Mouse (Mus musculus) regulatory T cell (primary cell): ENCODE data around the gene Kcp.

Source experiments
- in situ Hi-C: fragments of 300-600 bp; cut with MboI, MseI; formaldehyde crosslinking; loops from one replicate; pipeline ENCODE4 v1.15.1; 2025; ENCODE audit warnings: high pct_unique_total_duplicates

Gene Kcp

GRCm38 (mm10) chr6:29463388-29463787 lies 44.4 kb downstream of the Kcp start:
- in situ Hi-C loops, result no loop called here

- in situ Hi-C loops, result no loop called here
Observed at GRCm38 (mm10) chr6:29461502-29461901, 46.2 kb downstream of the Kcp start.

GRCm38 (mm10) chr6:29450667-29451066 lies 57.1 kb downstream of the Kcp start:
- in situ Hi-C loops, result no loop called here

GRCm38 (mm10) chr6:29449858-29450257 lies 57.9 kb downstream of the Kcp start:
- in situ Hi-C loops, result loop anchor here (5.0 kb wide), 1 partner anchor 197 kb away; no protein-coding TSS in a partner anchor

- in situ Hi-C loops, result loop anchor here (5.0 kb wide), 1 partner anchor 202 kb away; no protein-coding TSS in a partner anchor
Observed at GRCm38 (mm10) chr6:29445354-29445753, 62.4 kb downstream of the Kcp start.

GRCm38 (mm10) chr6:29444773-29445172 lies 63.0 kb downstream of the Kcp start:
- in situ Hi-C loops, result loop anchor here (5.0 kb wide), 1 partner anchor 203 kb away; no protein-coding TSS in a partner anchor

GRCm38 (mm10) chr6:29439789-29440188 lies 68.0 kb downstream of the Kcp start:
- in situ Hi-C loops, result no loop called here

GRCm38 (mm10) chr6:29439251-29439650 lies 68.5 kb downstream of the Kcp start:
- in situ Hi-C loops, result no loop called here

GRCm38 (mm10) chr6:29436461-29436934 lies 71.3 kb downstream of the Kcp start:
- in situ Hi-C loops, result no loop called here

- in situ Hi-C loops, result no loop called here
Observed at GRCm38 (mm10) chr6:29435940-29436451, 71.8 kb downstream of the Kcp start.

GRCm38 (mm10) chr6:29434911-29435691 lies 72.7 kb downstream of the Kcp start:
- in situ Hi-C loops, result no loop called here

GRCm38 (mm10) chr6:29433804-29434795 lies 73.7 kb downstream of the Kcp start:
- in situ Hi-C loops, result no loop called here

- in situ Hi-C loops, result no loop called here
Observed at GRCm38 (mm10) chr6:29433038-29433803, 74.5 kb downstream of the Kcp start, which contains the start of gene Flnc. Gene Flnc, plus strand, starts transcription at chr6:29433256.

- in situ Hi-C loops, result no loop called here
Observed at GRCm38 (mm10) chr6:29432676-29433037, 75.1 kb downstream of the Kcp start.

GRCm38 (mm10) chr6:29432156-29432555 lies 75.6 kb downstream of the Kcp start:
- in situ Hi-C loops, result no loop called here

- in situ Hi-C loops, result no loop called here
Observed at GRCm38 (mm10) chr6:29431473-29431872, 76.3 kb downstream of the Kcp start.

- in situ Hi-C loops, result no loop called here
Observed at GRCm38 (mm10) chr6:29430681-29431420, 76.9 kb downstream of the Kcp start.

- in situ Hi-C loops, result no loop called here
Observed at GRCm38 (mm10) chr6:29428171-29428570, 79.6 kb downstream of the Kcp start.

GRCm38 (mm10) chr6:29426331-29426730 lies 81.4 kb downstream of the Kcp start:
- in situ Hi-C loops, result no loop called here

GRCm38 (mm10) chr6:29425118-29425517 lies 82.6 kb downstream of the Kcp start:
- in situ Hi-C loops, result no loop called here
